Mouse (Mus musculus): Measurements from ENCODE around the gene Zfp423. TPM values are rescaled to one million over a fixed set of nuclear protein-coding genes. Genes with fewer than 3 reads are reported as not detected.

Zfp423 gene
- polyA plus RNA-seq, 1 experiment from 2014 or later = 10.9 TPM

- no peaks in the 10 kb centered on the region for H3K9me3 ChIP-seq (replicated peaks)
- peak overlapping the region; percentile 93 for H3K4me2 ChIP-seq
- H3K27ac ChIP-seq = 0 out of 2 replicates have a peak overlapping the region, but pooled peaks have one; percentile 4
- WGBS = 6% methylated on average over 42 of the region's 42 CpGs
- H3K9ac ChIP-seq = peak overlapping the region; percentile 68
- H3K4me1 ChIP-seq = peaks cover 53% of the 10 kb centered on the region
- H3K36me3 ChIP-seq = no peaks in the 10 kb centered on the region
- peak overlapping the region; percentile 52 for H3K4me3 ChIP-seq (replicated peaks)
- no peaks in the 10 kb centered on the region for H3K27me3 ChIP-seq
- ATAC-seq (replicated peaks; ENCODE audit: low FRiP score) = peak; percentile 22
Observed at GRCm38 (mm10) chr8:87943651-87944091, 15.7 kb downstream of the Zfp423 start.

GRCm38 (mm10) chr8:87940646-87941045 lies 18.7 kb downstream of the Zfp423 start:
- ATAC-seq (replicated peaks; ENCODE audit: low FRiP score) = no peak
- no peak overlapping the region for H3K4me3 ChIP-seq (replicated peaks)
- H3K9me3 ChIP-seq (replicated peaks) = no peaks in the 10 kb centered on the region
- no peak overlapping the region for H3K4me2 ChIP-seq
- H3K27me3 ChIP-seq = no peaks in the 10 kb centered on the region
- no peaks in the 10 kb centered on the region for H3K36me3 ChIP-seq
- H3K27ac ChIP-seq = peak overlapping the region; percentile 37; the same call in 1 of the 2 replicates
- 36% methylated on average over 6 of the region's 6 CpGs for WGBS
- peaks cover 64% of the 10 kb centered on the region for H3K4me1 ChIP-seq
- H3K9ac ChIP-seq = no peak overlapping the region

GRCm38 (mm10) chr8:87939308-87939936 lies 20.0 kb downstream of the Zfp423 start:
- ATAC-seq (replicated peaks; ENCODE audit: low FRiP score) = no peak
- H3K9ac ChIP-seq = peak overlapping the region; percentile 11; the same call in 1 of the 2 replicates
- no peaks in the 10 kb centered on the region for H3K27me3 ChIP-seq
- 8% methylated on average over 8 of the region's 8 CpGs for WGBS
- H3K4me1 ChIP-seq = peaks cover 58% of the 10 kb centered on the region
- no peaks in the 10 kb centered on the region for H3K9me3 ChIP-seq (replicated peaks)
- peak overlapping the region; percentile 94 for H3K27ac ChIP-seq
- no peaks in the 10 kb centered on the region for H3K36me3 ChIP-seq
- peak overlapping the region; percentile 57 for H3K4me2 ChIP-seq
- peak overlapping the region; percentile 34 for H3K4me3 ChIP-seq (replicated peaks)

DNA sequence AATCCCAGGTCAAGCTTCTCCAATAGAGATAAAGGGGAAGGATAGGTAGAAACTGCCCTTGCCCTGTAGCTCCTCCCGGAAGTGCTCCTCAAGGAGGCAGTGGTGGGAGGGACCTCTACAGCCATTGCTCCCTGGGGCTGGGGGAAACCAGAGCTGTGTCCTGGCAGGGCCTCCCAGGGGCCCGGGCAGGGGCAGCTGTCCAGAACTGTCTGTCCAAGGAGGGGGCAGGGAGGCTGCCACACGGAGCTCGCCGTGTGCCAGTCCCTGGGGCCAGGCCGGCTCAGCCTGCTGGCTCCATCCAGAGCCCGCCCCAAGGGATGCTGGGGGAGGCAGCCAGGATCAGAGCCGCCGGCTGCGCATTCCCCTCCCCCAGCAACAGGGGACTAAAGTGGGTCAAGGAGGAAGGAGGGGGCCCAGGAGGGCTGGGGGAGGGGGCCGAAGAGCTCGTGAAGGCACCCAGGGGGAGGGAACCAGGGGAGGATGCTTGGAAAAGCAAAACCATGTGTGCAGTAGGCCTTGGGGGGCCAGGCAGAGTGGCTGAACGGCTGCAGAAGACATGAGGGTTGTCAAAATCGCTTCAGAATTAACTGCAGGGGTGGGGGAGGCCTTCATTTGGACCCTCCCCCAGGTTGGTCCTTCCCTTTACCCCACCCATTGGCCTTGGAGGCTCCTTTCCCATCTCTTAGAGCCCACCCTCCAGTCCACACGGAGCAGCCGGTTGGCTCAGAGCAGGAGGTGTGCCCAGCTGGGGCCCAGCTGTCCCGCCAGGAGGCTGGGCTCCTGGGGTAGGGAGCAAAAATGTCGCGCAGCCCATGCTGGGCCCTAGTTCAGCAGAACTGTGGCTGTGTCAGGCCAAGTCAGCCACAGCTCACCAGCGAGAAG lies 20.8 kb downstream of the Zfp423 start:
- Histone ChIP-seq H3K4me1 (peaks cover 58% of the 10 kb centered on the region), H3K27me3 (no peaks in the 10 kb centered on the region), H3K4me2 (peak overlapping the region; percentile 57), H3K9me3 (replicated peaks) (no peaks in the 10 kb centered on the region), H3K4me3 (replicated peaks) (peak overlapping the region; percentile 34), H3K9ac (peak overlapping the region; percentile 35), H3K36me3 (no peaks in the 10 kb centered on the region), H3K27ac (peak overlapping the region; percentile 94)
- WGBS = under 1% methylated on average over 19 of the region's 20 CpGs
- ATAC-seq (replicated peaks; ENCODE audit: low FRiP score) = peak; percentile 93

DNA sequence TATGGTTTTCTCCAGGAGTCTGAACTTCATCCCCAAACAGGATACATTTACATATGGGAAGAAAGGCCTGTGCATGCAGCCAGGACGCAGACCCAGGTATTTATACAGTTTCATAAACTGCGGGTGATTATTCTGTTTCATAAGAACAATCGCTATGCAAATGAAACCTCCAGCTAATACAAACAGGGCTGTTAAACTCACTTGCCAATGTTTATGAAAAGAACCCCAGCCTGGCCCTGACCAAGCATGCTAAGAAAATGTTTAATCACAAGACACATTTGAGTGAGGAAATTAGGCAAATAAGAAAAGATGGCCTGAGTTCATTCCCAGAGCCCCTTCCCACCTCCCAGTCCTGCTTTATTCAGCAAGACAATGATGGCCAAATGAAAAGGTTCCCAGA lies 22.2 kb downstream of the Zfp423 start:
- Histone ChIP-seq H3K36me3 (no peaks in the 10 kb centered on the region), H3K9ac (no peak overlapping the region), H3K27ac (0 out of 2 replicates have a peak overlapping the region, but pooled peaks have one; percentile 94), H3K4me1 (peaks cover 67% of the 10 kb centered on the region), H3K4me3 (replicated peaks) (no peak overlapping the region), H3K27me3 (no peaks in the 10 kb centered on the region), H3K9me3 (replicated peaks) (no peaks in the 10 kb centered on the region), H3K4me2 (no peak overlapping the region)
- no peak for ATAC-seq (replicated peaks; ENCODE audit: low FRiP score)
- 79% methylated on average over 3 of the region's 3 CpGs for WGBS

DNA sequence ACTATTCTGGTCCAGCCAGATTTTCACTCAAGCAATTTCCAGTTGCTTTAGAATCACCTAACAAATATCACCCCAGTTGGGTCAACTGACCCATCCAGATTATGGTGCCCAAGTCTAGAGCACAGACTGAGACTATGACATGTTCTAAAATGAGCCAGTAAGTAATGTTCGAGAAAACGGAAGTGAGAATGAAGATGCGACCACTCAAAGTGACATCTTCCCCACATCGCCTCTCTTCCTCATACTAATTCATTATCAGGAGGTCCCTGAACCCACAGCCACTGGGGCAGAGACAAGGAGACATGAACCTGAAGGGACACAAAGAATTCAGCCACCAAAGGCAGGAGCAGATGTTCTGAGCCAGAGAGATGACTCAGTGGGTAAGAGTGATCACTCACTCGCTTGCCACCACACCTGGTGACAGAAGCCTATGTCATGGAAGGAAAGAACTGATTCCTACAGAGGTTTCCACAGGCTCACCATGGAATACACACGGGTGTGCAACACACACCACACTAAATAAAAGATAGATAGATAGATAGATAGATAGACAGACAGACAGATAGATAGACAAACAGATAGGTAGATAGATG lies 24.2 kb downstream of the Zfp423 start:
- H3K4me2 ChIP-seq = no peak overlapping the region
- no peaks in the 10 kb centered on the region for H3K36me3 ChIP-seq
- H3K4me1 ChIP-seq = peaks cover 69% of the 10 kb centered on the region
- no peaks in the 10 kb centered on the region for H3K9me3 ChIP-seq (replicated peaks)
- no peak overlapping the region for H3K27ac ChIP-seq
- H3K4me3 ChIP-seq (replicated peaks) = no peak overlapping the region
- no peak overlapping the region for H3K9ac ChIP-seq
- WGBS = 88% methylated on average over 6 of the region's 6 CpGs
- H3K27me3 ChIP-seq = no peaks in the 10 kb centered on the region
- no peak for ATAC-seq (replicated peaks; ENCODE audit: low FRiP score)

- H3K9ac ChIP-seq = no peak overlapping the region
- no peak for ATAC-seq (replicated peaks; ENCODE audit: low FRiP score)
- H3K4me3 ChIP-seq (replicated peaks) = no peak overlapping the region
- WGBS = 49% methylated on average over 13 of the region's 13 CpGs
- H3K27ac ChIP-seq = peak overlapping the region; percentile 54
- no peaks in the 10 kb centered on the region for H3K9me3 ChIP-seq (replicated peaks)
- no peaks in the 10 kb centered on the region for H3K27me3 ChIP-seq
- no peaks in the 10 kb centered on the region for H3K36me3 ChIP-seq
- H3K4me2 ChIP-seq = no peak overlapping the region
- H3K4me1 ChIP-seq = peaks cover 65% of the 10 kb centered on the region
Observed at GRCm38 (mm10) chr8:87934175-87934574, 25.2 kb downstream of the Zfp423 start.

- H3K9me3 ChIP-seq (replicated peaks) = no peaks in the 10 kb centered on the region
- peaks cover 65% of the 10 kb centered on the region for H3K4me1 ChIP-seq
- H3K4me3 ChIP-seq (replicated peaks) = no peak overlapping the region
- H3K27ac ChIP-seq = peak overlapping the region; percentile 54; the same call in 1 of the 2 replicates
- no peaks in the 10 kb centered on the region for H3K27me3 ChIP-seq
- WGBS = 57% methylated on average over 8 of the region's 8 CpGs
- H3K4me2 ChIP-seq = no peak overlapping the region
- H3K9ac ChIP-seq = no peak overlapping the region
- no peak for ATAC-seq (replicated peaks; ENCODE audit: low FRiP score)
- H3K36me3 ChIP-seq = no peaks in the 10 kb centered on the region
Observed at GRCm38 (mm10) chr8:87933752-87934151, 25.6 kb downstream of the Zfp423 start.

DNA sequence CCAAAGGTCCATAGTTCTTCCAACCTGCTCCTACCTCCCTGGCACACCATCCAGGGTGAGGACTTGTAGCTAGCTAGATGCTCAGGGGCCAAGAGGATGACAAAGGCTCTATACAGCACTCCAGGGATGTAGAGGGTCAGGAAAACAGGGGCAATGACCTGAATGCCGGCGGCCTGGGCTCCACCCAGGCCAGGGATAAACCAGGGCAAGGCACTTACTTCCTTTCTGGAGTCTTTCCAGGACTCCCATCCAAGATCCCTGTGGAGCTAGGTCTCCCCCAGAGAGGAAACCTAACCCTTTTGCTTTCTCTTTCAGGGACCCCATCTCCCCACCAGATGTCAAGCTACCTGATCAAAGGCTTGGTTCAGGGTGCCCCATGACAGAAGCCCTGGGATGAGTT lies 30.5 kb downstream of the Zfp423 start:
- Histone ChIP-seq H3K27me3 (no peaks in the 10 kb centered on the region), H3K4me1 (peaks cover 59% of the 10 kb centered on the region), H3K9me3 (replicated peaks) (no peaks in the 10 kb centered on the region), H3K4me2 (no peak overlapping the region), H3K4me3 (replicated peaks) (no peak overlapping the region), H3K9ac (no peak overlapping the region), H3K27ac (peak overlapping the region; percentile 66), H3K36me3 (no peaks in the 10 kb centered on the region)
- no peak for ATAC-seq (replicated peaks; ENCODE audit: low FRiP score)
- 21% methylated on average over 2 of the region's 2 CpGs for WGBS

DNA sequence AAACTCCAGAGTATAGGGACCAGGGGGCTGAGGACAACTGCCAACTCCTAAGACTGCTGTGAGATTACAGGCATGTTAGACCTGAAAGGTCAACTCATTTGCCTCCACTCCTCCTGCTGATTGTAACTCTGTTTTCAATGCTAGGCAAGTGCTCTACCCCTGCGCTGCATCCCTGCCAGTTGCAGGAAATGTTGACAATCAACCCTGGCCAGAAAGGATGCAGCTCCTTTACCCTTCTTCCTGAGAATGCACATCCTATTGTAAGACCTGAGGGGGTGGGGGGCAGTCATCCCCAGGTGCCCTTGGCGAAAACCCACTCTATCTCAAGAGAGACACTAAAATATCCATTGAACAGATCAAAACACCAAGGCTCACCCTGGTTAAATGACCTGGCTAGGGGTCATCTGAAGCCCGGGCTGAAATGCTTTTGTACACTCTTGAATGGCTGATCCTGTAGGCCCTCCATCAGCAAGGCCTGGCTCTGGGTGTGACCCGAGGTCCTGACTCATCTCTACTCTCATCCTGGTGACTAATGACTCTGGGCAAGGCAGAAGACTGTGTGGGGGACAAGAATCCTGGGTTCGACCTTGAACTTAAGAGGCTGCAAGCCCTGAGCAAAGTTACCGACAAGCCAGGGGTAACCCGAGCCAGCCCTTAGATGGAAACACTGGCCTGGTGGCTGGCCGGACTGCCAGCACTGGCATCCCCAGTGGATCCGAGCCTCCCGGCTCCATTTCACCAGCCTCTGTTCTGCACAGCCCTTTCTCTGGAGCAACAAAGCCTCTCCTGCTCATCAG lies 32.2 kb downstream of the Zfp423 start:
- Histone ChIP-seq H3K9ac (no peak overlapping the region), H3K4me3 (replicated peaks) (no peak overlapping the region), H3K27me3 (no peaks in the 10 kb centered on the region), H3K4me1 (peaks cover 57% of the 10 kb centered on the region), H3K4me2 (no peak overlapping the region), H3K27ac (peak overlapping the region; percentile 56), H3K9me3 (replicated peaks) (no peaks in the 10 kb centered on the region), H3K36me3 (no peaks in the 10 kb centered on the region)
- WGBS = 62% methylated on average over 10 of the region's 10 CpGs
- ATAC-seq (replicated peaks; ENCODE audit: low FRiP score) = no peak; the same call in 1 of the 2 replicates

DNA sequence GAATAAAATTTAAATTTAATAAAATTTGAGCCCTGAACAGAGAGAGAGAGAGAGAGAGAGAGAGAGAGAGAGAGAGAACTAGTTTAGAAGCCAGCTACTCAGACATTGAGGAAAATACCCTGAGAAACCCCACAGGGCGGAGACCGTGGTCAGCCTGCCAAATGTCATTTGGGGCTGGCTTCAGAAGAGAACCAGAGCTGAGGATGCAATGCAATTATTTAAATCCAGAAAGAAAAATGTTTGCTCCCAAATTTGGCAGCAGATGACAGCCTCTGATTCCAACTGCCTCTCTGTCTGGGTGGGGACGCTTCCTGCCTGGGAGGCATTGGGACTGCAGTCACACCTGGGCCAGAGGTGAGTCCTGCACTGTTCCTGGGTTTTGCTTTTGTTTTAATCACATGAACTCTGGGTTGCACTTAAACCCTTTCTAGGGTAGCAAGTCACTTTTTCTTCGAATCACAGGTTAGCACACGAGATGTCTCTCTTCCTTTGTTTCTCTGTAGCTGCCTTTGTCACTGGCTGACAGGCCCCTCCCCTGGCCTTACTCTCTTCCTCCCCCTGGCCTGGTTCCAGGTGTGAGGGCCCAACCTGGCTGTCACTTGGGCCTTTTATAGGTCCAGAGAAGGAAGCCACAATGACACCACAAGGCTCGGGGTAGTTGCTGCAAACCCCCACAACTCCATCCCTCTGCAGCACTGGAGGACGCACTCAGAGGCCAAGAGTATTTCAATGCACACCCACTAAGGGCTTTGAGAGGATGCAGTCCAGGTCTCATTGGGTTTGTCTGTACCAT lies 33.1 kb downstream of the Zfp423 start:
- no peak overlapping the region; the same call in 1 of the 2 replicates for H3K27ac ChIP-seq
- 70% methylated on average over 7 of the region's 7 CpGs for WGBS
- no peak for ATAC-seq (replicated peaks; ENCODE audit: low FRiP score)
- H3K27me3 ChIP-seq = no peaks in the 10 kb centered on the region
- no peaks in the 10 kb centered on the region for H3K9me3 ChIP-seq (replicated peaks)
- H3K36me3 ChIP-seq = no peaks in the 10 kb centered on the region
- H3K9ac ChIP-seq = no peak overlapping the region
- H3K4me2 ChIP-seq = no peak overlapping the region
- H3K4me3 ChIP-seq (replicated peaks) = no peak overlapping the region
- peaks cover 57% of the 10 kb centered on the region for H3K4me1 ChIP-seq

All from kidney, embryonic 15.5 days (tissue).